Mouse (Mus musculus): ENCODE results near the gene Etl4. TPM values are rescaled to one million over a fixed set of nuclear protein-coding genes. Genes with fewer than 3 reads are reported as not detected.

The Etl4 gene
- total RNA-seq, 2 experiments from 2014 or later: not detected

GRCm38 (mm10) chr2:20596558-20596957, 687.0 kb downstream of the Etl4 start:
- no peak for ATAC-seq (replicated peaks; ENCODE audit: low FRiP score, low TSS enrichment, poor library complexity, severe bottlenecking)

- ATAC-seq (replicated peaks; ENCODE audit: low FRiP score, low TSS enrichment, poor library complexity, severe bottlenecking): no peak
Measured at GRCm38 (mm10) chr2:20597193-20597592, 687.6 kb downstream of the Etl4 start.

GRCm38 (mm10) chr2:20602656-20603055, 693.1 kb downstream of the Etl4 start:
- ATAC-seq (replicated peaks; ENCODE audit: low FRiP score, low TSS enrichment, poor library complexity, severe bottlenecking): no peak

- no peak for ATAC-seq (replicated peaks; ENCODE audit: low FRiP score, low TSS enrichment, poor library complexity, severe bottlenecking)
Measured at GRCm38 (mm10) chr2:20603536-20603935, 694.0 kb downstream of the Etl4 start.

DNA sequence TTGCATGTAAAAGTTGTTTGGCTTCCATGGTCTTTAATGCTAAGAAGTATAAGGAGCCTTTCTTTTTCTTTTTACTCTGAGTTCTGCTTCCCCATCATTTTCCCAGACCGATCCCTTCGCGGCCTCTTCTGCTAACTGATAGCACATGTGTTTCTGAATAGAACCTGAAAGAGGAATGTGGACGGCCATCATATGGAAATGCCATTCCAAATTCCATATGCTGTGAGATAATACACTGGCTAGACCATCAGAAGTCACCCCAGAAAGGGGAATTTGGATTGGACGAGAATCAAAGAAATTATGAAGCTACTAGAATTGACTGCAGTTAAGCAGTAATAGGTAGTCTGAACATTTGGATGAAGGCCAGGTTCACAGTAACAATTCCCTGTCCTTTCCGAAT, 694.4 kb downstream of the Etl4 start:
- no peak for ATAC-seq (replicated peaks; ENCODE audit: low FRiP score, low TSS enrichment, poor library complexity, severe bottlenecking)

GRCm38 (mm10) chr2:20609203-20609602, 699.6 kb downstream of the Etl4 start:
- no peak for ATAC-seq (replicated peaks; ENCODE audit: low FRiP score, low TSS enrichment, poor library complexity, severe bottlenecking)

DNA sequence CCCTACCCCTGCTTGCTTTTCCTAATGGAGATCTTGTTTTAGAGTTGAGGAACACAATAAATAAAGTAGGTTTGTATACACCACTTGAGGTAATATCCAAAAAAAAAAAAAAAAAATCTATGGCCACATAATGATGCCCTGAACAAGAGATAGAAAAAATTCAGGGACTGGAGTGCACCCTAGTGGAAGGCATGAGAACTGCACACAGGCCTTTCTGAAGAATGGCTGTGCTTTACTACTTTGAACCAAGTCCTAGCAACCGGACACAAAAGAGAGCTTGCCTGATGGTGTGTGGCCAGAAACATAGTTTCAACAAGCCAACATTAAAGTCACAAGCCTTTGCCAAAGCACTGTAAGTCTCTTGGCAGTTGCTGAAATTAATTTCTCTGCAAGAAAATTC, 706.4 kb downstream of the Etl4 start:
- no peak for ATAC-seq (replicated peaks; ENCODE audit: low FRiP score, low TSS enrichment, poor library complexity, severe bottlenecking)

DNA sequence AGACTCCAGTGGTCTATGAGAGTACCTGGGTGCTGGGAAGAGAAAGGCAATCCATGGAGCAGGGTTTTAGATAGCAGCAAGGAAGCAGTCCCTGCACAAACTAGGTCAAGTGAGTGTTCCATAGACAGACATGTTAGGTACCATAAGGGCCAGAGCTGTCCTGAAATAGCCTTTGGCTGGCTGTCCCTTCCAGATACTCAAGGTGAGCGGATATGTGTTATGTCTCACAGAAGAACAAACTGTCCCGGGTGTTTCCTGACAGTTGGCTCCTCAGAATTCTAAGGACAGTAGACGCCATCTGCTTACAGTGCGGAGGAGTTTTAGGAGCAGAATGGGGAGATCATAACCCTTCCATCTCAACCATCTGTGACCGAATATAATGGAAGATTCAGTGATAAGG, 708.8 kb downstream of the Etl4 start:
- no peak for ATAC-seq (replicated peaks; ENCODE audit: low FRiP score, low TSS enrichment, poor library complexity, severe bottlenecking)

- no peak for ATAC-seq (replicated peaks; ENCODE audit: low FRiP score, low TSS enrichment, poor library complexity, severe bottlenecking)
Measured at GRCm38 (mm10) chr2:20619881-20620280, 710.3 kb downstream of the Etl4 start.

DNA sequence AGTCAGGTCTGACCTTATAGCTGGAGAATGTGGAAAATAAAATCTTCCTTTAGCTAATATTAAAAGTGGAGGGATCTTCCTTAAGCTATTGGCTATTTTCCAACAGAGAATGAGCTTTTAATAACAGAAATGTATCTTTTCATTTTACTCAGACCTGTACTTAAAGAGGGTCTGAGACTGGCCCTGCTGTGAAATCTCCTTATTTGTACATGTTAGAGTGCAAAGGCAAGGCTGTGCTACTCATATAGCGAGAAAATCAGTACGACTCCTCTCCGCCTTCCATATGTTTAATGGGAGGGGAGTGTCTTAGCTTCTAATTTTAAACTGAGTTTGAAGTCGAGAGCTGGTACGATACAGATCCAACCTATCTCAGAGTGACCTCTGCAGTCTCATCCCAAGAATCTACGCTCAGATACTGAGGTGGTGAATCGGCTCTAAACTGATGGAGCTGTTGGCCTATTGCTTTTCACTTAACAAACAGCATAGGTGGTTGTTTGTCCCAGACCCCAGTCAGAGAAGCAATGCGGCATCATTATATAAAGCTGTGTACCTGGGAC, 719.7 kb downstream of the Etl4 start:
- ATAC-seq (replicated peaks; ENCODE audit: low FRiP score, low TSS enrichment, poor library complexity, severe bottlenecking): no peak

- no peak for ATAC-seq (replicated peaks; ENCODE audit: low FRiP score, low TSS enrichment, poor library complexity, severe bottlenecking)
Measured at GRCm38 (mm10) chr2:20638604-20639003, 729.0 kb downstream of the Etl4 start.

GRCm38 (mm10) chr2:20639721-20640120, 730.1 kb downstream of the Etl4 start:
- no peak for ATAC-seq (replicated peaks; ENCODE audit: low FRiP score, low TSS enrichment, poor library complexity, severe bottlenecking)

DNA sequence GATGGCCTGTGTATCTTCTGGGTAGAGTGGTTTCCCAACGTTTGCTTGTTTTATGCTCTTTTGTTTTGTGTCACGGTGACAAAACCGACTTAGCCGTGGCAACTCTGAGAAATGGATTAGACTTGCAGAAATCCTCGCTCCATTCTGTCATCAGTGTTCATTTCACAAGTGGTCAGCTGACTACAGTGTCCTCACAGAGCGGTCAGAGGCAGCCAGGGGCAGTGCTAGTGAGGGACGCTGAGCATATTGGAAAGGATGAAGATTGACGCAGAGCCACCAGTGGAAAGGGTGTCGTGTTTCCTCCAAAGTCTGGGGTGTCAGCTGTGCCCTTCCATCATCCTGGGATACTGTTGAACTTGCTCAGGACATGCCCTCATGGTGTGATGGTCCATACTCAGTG, 733.2 kb downstream of the Etl4 start:
- ATAC-seq (replicated peaks; ENCODE audit: low FRiP score, low TSS enrichment, poor library complexity, severe bottlenecking): no peak

DNA sequence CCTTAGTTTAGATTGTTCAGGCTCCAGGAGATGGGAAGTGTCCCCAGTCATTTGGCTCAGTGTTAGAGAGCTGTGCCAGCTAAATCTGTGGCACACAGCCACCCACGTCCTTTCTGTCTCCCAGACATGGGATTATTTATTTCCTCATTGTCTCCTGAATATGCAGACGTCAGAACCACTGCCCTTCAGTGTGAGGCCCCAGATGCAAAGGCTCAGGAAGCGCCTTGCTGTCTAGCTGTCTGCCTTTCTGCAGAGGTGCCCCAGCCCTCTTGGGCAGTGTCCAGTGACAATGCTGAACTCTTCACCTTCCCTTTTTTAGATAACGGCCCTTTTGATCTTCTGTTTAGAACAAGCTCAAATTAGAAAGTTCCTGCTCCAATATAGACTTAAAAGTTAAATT, 740.2 kb downstream of the Etl4 start:
- ATAC-seq (replicated peaks; ENCODE audit: low FRiP score, low TSS enrichment, poor library complexity, severe bottlenecking): no peak

GRCm38 (mm10) chr2:20653116-20653515, 743.5 kb downstream of the Etl4 start:
- no peak for ATAC-seq (replicated peaks; ENCODE audit: low FRiP score, low TSS enrichment, poor library complexity, severe bottlenecking)

DNA sequence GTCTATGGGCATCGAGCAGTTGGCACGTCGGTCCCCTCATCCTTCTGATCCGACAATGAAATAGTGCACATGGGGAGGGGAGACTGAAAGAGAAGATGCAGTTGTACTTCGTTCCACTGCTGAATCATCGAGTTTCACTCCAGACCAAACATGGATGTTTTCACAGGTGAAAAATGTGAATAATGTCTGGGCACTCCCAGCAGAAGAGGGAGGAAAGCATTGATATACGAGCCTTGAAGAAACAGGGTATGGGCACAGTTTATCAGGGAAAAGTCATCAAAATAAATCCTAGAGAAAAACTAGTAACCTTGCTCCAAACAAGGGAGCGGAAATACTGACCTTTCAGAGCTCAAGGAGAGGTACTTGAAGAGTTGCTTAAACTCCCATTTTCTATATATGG, 744.5 kb downstream of the Etl4 start:
- ATAC-seq (replicated peaks; ENCODE audit: low FRiP score, low TSS enrichment, poor library complexity, severe bottlenecking): no peak

DNA sequence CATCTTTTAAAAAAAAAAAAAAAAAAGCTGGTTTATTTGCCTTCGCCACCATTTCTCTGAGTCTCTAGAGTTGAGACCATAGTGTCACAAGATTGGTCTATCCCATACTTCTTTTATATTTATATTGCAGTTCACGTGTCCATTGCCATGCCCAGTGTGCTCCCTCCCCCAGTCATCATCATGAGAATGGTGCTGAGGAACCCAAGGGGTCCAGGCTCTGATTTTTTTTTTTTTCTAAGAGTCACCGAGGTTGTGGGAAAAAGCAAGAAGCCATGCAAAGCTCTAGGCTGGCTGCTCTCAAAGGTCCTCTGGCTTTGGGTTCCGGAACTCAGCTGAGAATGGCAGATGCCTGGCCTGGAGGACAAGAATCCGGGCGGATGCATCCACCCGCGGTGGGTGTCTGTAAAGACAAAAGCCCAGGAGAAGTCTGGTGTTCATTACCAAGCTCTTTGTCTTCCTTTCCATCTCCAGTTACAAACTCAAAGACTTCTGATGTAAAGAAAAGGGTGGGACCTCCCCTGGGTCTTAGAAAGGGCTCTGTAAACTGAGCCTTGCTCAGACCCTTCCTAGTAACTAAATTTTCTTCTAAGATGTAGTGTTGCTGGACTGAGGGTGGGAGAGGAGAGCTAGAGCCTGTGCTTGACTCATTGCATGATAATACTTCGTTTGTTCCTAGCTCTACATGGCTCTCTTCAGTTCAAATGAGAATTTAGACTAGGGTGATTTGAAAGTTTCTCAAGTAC, 745.2 kb downstream of the Etl4 start:
- no peak for ATAC-seq (replicated peaks; ENCODE audit: low FRiP score, low TSS enrichment, poor library complexity, severe bottlenecking)

DNA sequence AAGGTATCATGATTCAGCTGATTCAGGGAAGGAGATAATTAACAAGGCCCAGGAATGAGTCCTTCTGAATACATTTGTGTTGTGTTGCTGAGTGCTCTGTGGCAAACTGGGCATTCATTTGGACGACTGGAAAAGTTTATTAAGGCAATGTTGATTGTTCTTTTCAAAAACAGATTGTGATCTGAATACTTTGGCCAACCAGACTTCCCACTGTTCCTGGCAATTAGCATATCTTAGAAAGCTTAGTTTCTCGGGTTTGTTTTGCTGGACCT, 745.7 kb downstream of the Etl4 start:
- no peak for ATAC-seq (replicated peaks; ENCODE audit: low FRiP score, low TSS enrichment, poor library complexity, severe bottlenecking)

GRCm38 (mm10) chr2:20657856-20658255, 748.3 kb downstream of the Etl4 start:
- ATAC-seq (replicated peaks; ENCODE audit: low FRiP score, low TSS enrichment, poor library complexity, severe bottlenecking): no peak

DNA sequence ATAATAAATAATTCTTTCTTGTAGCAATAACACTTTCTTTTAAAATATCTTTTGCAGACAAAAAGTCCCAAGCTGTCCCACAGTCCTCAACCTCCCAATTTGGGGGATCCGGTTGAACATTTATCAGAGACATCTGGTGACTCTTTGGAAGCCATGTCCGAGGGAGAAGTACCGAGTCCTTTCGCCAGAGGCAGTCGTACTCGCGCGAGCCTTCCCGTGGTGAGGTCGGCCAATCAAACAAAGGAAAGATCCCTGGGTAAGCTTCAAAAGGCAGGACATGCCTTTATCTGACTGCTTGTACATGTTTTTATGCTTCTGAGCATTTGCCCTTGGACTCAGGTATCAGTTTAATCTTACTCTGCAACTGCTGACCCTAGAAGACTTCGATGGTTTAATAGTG, 752.3 kb downstream of the Etl4 start:
- no peak for ATAC-seq (replicated peaks; ENCODE audit: low FRiP score, low TSS enrichment, poor library complexity, severe bottlenecking)

DNA sequence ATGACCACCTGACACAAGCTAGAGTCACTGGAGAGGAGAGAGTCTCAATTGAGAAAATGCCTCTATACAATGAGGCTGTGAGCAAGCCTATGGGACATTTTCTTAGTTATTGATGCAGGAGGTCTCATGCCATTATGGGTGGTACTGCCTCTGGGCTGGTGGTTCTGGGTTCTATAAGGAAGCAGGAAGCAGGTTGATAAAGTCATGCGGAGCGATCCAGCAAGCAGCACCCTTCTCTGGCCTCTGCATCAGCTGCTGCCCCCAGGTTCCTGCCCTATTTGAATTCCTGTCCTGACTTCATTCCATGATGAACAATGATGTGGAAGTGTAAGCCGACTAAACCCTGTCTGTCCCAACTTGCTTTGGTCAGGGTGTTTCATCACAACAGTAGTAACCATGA, 753.1 kb downstream of the Etl4 start:
- no peak for ATAC-seq (replicated peaks; ENCODE audit: low FRiP score, low TSS enrichment, poor library complexity, severe bottlenecking)
